Mouse (Mus musculus): ENCODE measurements around the gene Gp1ba. TPM values are rescaled to one million over a fixed set of nuclear protein-coding genes. Genes with fewer than 3 reads are reported as not detected.

Gene Gp1ba
- polyA plus RNA-seq, 1 experiment from 2014 or later, result 2.8 TPM

DNA sequence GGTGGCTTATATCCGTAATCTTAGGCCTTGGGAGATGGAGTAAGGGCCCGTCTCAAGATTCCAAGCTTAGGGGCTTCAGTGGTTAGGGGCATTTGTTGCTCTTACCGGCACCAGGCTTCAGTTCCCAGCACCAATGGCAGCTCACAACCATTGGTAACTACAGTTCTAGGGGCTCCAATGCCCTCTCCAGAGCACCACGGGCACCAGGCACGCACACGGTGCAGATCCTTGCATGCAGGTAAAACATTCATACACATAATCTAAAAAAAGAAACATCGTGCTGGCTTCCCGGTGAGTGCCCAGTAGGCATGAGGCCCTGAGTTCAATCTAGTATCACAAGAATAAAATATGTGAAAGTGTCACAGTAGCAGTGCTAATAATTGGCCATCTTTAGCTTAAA is 24.2 kb downstream of the Gp1ba start:
- ATAC-seq (ENCODE audit: low read depth), result no peak
- no peak overlapping the region for H3K4me2 ChIP-seq
- peaks cover 52% of the 10 kb centered on the region for H3K36me3 ChIP-seq
- no peak overlapping the region for H3K27ac ChIP-seq
- no peak overlapping the region for H3K9ac ChIP-seq
- no peaks in the 10 kb centered on the region for H3K9me3 ChIP-seq (replicated peaks)
- H3K27me3 ChIP-seq, result no peaks in the 10 kb centered on the region
- no peak for DNase-seq
- no peak overlapping the region for H3K4me3 ChIP-seq (replicated peaks)
- 92% methylated on average over 8 of the region's 8 CpGs for WGBS (ENCODE audit: insufficient replicate concordance)
- peaks cover 24% of the 10 kb centered on the region for H3K4me1 ChIP-seq (replicated peaks)

DNA sequence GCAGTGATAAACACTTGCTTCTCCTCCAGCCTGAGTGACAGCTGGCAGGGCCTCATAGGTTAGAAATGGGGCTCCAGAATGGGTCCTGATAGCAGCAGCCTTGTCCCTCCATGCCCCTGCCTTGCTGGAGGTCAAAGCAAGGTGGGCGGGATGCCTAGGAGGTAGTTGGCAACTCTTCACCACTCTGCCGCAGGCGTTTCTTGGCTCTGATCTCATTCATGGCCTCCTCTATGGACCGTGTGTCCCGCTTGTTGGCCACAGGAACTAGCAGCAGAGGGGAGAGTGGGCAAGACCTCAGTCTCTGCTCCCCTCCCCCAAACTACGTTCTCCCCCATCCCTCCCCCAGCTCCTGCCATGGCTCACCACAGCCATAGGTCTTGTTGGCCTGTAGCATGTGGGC is 25.0 kb downstream of the Gp1ba start:
- WGBS (ENCODE audit: insufficient replicate concordance), result 85% methylated on average over 6 of the region's 6 CpGs
- H3K4me2 ChIP-seq, result no peak overlapping the region
- peaks cover 52% of the 10 kb centered on the region for H3K36me3 ChIP-seq
- H3K4me1 ChIP-seq (replicated peaks), result peaks cover 23% of the 10 kb centered on the region
- H3K4me3 ChIP-seq (replicated peaks), result no peak overlapping the region
- no peaks in the 10 kb centered on the region for H3K9me3 ChIP-seq (replicated peaks)
- H3K27me3 ChIP-seq, result no peaks in the 10 kb centered on the region
- ATAC-seq (ENCODE audit: low read depth) (no peak), DNase-seq (no peak)
- no peak overlapping the region for H3K9ac ChIP-seq
- no peak overlapping the region for H3K27ac ChIP-seq

DNA sequence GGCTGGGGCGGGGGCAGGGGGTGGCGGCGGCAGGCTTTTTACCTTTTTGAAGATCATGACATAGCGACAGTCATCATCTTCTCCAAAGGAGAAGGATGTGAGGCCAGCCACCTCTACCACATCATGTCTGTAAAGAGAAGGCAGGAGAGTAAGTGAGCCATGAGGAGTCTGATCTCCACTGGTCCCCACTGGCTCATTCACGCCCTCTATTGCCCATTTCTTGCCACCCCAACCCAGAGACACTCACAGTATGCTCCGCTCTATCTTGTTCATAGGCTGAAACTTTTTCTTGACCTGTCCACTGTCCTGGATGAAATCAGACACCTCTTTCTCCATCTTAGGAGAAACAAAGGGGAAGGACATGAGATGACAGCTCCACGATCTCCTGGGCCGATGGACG is 25.8 kb downstream of the Gp1ba start:
- Histone ChIP-seq H3K4me2 (no peak overlapping the region), H3K9me3 (replicated peaks) (no peaks in the 10 kb centered on the region), H3K27me3 (no peaks in the 10 kb centered on the region), H3K4me3 (replicated peaks) (no peak overlapping the region), H3K36me3 (peaks cover 52% of the 10 kb centered on the region), H3K27ac (no peak overlapping the region), H3K4me1 (replicated peaks) (peaks cover 26% of the 10 kb centered on the region), H3K9ac (no peak overlapping the region)
- ATAC-seq (ENCODE audit: low read depth) (no peak), DNase-seq (no peak)
- 87% methylated on average over 9 of the region's 9 CpGs for WGBS (ENCODE audit: insufficient replicate concordance)

DNA sequence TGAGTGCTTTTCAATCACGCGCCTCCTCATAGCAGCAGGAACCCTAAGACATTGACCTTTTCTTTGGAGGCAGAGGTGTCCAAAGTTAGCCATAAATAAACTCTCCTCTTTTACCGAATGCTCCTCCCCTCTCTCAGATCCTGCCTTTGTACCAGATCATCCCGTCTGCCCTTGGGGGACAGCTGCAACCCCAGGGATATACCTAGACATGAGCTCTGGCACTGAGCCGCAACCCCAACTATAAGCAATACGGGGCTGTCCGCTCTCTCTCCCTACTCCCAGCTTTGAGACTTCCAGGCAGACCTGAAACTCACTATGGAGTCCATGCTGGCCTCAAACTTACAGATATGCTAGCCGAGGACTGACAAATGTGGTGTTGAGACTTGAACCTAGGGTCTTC is 27.8 kb downstream of the Gp1ba start:
- ATAC-seq (ENCODE audit: low read depth) (no peak), DNase-seq (no peak)
- H3K4me3 ChIP-seq (replicated peaks), result no peak overlapping the region
- no peaks in the 10 kb centered on the region for H3K9me3 ChIP-seq (replicated peaks)
- no peak overlapping the region for H3K27ac ChIP-seq
- 86% methylated on average over 8 of the region's 8 CpGs for WGBS (ENCODE audit: insufficient replicate concordance)
- peaks cover 44% of the 10 kb centered on the region for H3K4me1 ChIP-seq (replicated peaks)
- H3K9ac ChIP-seq, result no peak overlapping the region
- no peaks in the 10 kb centered on the region for H3K27me3 ChIP-seq
- H3K36me3 ChIP-seq, result peaks cover 50% of the 10 kb centered on the region
- H3K4me2 ChIP-seq, result no peak overlapping the region

DNA sequence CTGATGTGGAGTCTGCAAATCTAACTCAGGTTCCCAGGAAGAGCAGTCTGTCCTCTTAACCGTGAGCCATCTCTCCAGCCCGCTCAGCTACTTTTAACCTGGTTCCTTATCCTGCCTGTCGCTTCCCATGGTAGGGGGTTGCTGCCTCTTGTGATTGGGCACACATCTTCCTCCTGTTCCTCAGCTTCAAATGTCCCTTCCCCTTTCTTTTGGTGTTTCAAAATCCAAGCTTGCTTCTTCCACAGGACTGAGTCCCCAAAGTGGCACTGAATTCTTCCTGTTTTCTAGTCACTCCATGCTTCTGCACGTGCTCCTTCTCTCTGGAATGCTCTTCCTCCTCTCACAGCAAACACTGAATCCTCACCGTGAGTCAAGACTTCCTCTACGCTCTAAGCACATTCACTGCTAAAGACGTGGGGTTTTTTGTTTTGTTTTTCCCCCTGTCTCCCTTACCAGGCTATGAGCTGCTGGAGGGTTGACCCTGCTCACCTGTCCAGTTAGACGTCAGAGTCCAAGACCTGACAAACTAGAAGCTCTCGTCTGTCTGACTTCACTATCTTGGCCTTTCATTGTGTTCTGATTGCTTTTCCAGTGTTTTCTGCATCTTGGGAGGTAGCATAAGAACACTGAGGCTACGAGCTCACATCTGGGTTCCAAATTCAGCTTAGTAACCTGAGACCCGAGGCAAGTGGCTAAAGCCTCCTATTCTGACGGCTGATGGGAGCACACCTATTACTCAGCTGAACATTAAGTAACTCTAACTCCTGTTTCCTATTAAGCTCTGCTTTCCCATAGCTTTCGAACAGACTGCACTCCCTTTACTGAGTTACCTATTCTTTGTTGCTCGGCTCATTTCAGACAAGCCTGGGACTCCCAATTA is 28.6 kb downstream of the Gp1ba start:
- no peaks in the 10 kb centered on the region for H3K27me3 ChIP-seq
- peak overlapping the region; percentile 92 for H3K27ac ChIP-seq
- peak overlapping the region; percentile 79 for H3K4me3 ChIP-seq (replicated peaks)
- H3K9ac ChIP-seq, result peak overlapping the region; percentile 75
- no peak for DNase-seq
- peaks cover 46% of the 10 kb centered on the region for H3K4me1 ChIP-seq (replicated peaks)
- 62% methylated on average over 14 of the region's 14 CpGs for WGBS (ENCODE audit: insufficient replicate concordance)
- H3K9me3 ChIP-seq (replicated peaks), result no peaks in the 10 kb centered on the region
- H3K4me2 ChIP-seq, result peak overlapping the region; percentile 78
- no peak for ATAC-seq (ENCODE audit: low read depth)
- peaks cover 44% of the 10 kb centered on the region for H3K36me3 ChIP-seq

DNA sequence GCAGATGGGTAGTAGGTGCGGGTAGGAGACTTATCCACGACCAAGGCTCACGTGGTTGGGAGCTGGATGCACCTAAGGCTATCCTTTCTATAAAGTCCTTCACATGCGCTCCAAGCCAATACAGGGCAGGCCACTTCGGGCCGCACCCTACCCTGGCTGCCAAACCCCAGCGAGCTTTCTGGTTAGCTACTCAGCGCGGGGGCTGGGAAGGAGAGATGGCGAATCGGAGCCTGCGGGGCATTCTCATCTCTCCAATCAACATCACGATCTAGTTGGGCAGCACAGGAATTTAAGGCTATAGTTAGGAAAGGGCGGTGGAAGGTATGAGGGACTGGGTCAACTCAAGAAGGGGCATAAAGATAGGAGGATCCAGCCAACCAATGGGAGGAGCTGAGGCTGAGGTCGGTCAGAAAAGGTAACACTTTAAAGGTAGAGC is 29.4 kb downstream of the Gp1ba start:
- H3K27ac ChIP-seq, result peak overlapping the region; percentile 92
- no peak for DNase-seq

DNA sequence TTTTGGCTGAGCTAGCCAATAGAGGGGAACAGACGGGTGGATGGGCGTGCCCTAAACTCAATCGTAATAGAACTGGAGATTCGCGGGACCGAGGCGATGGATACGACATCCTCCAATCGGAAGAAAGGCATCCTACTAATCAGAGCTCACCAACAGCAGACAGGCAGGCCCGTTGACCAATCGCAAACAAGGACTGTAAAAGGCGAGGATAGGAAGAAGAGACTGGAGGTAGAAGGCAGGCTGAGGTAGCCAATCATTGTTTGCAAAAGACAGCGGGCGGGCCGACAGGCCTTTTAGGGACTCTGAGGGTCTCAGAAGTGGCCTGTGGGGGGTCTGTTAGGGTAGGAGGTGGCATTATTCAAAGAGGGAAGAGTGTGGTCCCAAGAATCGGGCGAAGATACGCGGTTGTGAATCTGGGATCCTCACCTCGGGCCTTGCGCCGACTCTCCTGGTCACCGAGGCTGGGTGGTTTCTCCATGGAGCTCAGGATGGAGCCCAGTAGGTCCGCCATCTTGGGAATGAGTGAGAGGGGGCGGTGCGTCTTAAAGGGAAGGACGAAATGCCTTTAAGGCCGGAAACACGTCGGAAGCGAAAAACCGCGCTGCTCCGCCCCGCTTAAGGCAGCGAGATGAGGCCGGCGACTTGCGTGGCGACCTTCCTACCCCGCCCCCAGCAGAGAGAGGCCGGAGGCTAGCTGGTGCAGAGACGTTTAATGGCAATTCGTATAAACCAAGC is 30.0 kb downstream of the Gp1ba start, which contains the start of gene Spag7:
TSS of gene Spag7 (minus strand) at position 646 of the 735 bp plus-strand sequence.
- no peaks in the 10 kb centered on the region for H3K27me3 ChIP-seq
- H3K4me2 ChIP-seq, result peak within 1 kb of the TSS; percentile 98
- DNase-seq, result peak; percentile 97
- ATAC-seq (ENCODE audit: low read depth), result peak; percentile 89
- H3K27ac ChIP-seq, result peak within 1 kb of the TSS; percentile 94
- H3K9ac ChIP-seq, result peak within 1 kb of the TSS; percentile 91
- H3K4me1 ChIP-seq (replicated peaks), result peaks cover 46% of the 10 kb centered on the region
- H3K4me3 ChIP-seq (replicated peaks), result peak within 1 kb of the TSS; percentile 79
- WGBS (ENCODE audit: insufficient replicate concordance), result under 1% methylated on average over 44 of the region's 44 CpGs
- no peaks in the 10 kb centered on the region for H3K9me3 ChIP-seq (replicated peaks)
- peaks cover 33% of the 10 kb centered on the region for H3K36me3 ChIP-seq

More for the DNA sequence above, 29.4 kb downstream of the Gp1ba start:
- under 1% methylated on average over 15 of the region's 15 CpGs for WGBS (ENCODE audit: insufficient replicate concordance)
- no peaks in the 10 kb centered on the region for H3K9me3 ChIP-seq (replicated peaks)
- peak overlapping the region; percentile 79 for H3K4me3 ChIP-seq (replicated peaks)
- H3K27me3 ChIP-seq, result no peaks in the 10 kb centered on the region
- H3K36me3 ChIP-seq, result peaks cover 36% of the 10 kb centered on the region
- H3K4me1 ChIP-seq (replicated peaks), result peaks cover 46% of the 10 kb centered on the region
- H3K9ac ChIP-seq, result peak overlapping the region; percentile 75
- peak; percentile 71 for ATAC-seq (ENCODE audit: low read depth)
- peak overlapping the region; percentile 78 for H3K4me2 ChIP-seq

DNA sequence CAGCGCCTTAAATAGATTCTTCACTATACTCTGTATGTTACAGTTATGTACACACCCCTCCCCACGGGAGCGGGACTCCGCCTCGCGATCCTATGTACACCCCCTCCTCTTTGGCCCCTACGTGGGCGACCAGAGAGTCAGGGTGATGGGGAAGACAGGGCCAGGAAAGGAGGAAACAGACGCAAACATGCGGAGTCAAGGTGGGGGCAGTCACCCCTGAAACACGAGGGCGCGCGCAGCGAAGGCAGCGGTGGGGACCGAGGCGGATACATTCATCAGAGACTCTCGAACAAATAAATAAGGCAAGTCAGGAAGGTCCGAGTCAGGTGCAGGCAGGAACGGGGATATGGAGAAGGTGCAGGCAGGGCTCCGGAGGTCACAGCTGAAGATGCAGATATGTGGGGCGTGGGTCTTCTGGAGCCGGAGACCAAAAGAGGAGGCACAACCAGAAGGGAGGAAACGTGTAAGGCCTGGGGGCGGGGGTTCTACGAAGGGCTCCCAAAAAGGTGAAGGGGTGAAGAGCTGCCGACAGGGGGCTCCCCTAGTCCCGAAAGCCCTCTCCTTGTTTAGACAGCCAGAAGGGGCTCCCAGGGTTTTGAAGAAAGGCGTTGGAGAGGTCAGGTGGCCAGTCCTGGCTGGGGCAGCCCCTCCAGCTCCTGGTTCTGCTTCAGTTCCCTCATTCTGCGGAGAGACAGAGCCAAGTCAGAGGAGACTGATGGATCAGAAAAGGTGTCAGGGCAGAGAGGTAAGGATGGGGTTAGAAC is 30.8 kb downstream of the Gp1ba start:
- H3K4me2 ChIP-seq, result peak overlapping the region; percentile 98
- H3K4me3 ChIP-seq (replicated peaks), result peak overlapping the region; percentile 79
- no peaks in the 10 kb centered on the region for H3K9me3 ChIP-seq (replicated peaks)
- no peaks in the 10 kb centered on the region for H3K27me3 ChIP-seq
- peak; percentile 1; the same call in 1 of the 2 replicates for ATAC-seq (ENCODE audit: low read depth)
- H3K9ac ChIP-seq, result peak overlapping the region; percentile 91
- H3K27ac ChIP-seq, result peak overlapping the region; percentile 94
- H3K36me3 ChIP-seq, result peaks cover 32% of the 10 kb centered on the region
- peaks cover 50% of the 10 kb centered on the region for H3K4me1 ChIP-seq (replicated peaks)
- peak; percentile 78 for DNase-seq
- WGBS (ENCODE audit: insufficient replicate concordance), result 2% methylated on average over 31 of the region's 31 CpGs

DNA sequence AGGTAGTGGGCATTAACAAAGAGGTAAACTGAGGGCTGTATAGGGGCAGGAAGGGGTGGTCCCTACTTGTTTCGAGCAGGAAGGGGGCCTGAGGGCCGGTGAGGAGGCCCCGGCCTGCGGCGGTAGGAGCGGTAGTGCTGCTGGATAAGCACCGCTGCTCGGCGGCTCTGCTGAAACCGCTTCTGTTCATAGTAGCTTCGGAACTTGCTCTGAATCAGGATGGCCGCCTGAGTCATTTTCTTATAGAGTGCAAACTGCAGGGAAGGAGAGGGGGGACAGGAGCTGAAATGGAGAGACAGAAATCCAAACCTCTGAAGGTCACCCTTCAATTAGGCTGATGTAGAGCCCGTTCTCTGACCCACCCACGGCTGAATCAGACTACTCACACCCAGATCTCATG is 31.6 kb downstream of the Gp1ba start:
- DNase-seq (no peak), ATAC-seq (ENCODE audit: low read depth) (no peak)
- H3K27ac ChIP-seq, result peak overlapping the region; percentile 94
- peaks cover 29% of the 10 kb centered on the region for H3K36me3 ChIP-seq
- H3K4me1 ChIP-seq (replicated peaks), result peaks cover 50% of the 10 kb centered on the region
- peak overlapping the region; percentile 98 for H3K4me2 ChIP-seq
- no peaks in the 10 kb centered on the region for H3K9me3 ChIP-seq (replicated peaks)
- H3K4me3 ChIP-seq (replicated peaks), result peak overlapping the region; percentile 79
- H3K27me3 ChIP-seq, result no peaks in the 10 kb centered on the region
- peak overlapping the region; percentile 91 for H3K9ac ChIP-seq
- 54% methylated on average over 14 of the region's 14 CpGs for WGBS (ENCODE audit: insufficient replicate concordance)

DNA sequence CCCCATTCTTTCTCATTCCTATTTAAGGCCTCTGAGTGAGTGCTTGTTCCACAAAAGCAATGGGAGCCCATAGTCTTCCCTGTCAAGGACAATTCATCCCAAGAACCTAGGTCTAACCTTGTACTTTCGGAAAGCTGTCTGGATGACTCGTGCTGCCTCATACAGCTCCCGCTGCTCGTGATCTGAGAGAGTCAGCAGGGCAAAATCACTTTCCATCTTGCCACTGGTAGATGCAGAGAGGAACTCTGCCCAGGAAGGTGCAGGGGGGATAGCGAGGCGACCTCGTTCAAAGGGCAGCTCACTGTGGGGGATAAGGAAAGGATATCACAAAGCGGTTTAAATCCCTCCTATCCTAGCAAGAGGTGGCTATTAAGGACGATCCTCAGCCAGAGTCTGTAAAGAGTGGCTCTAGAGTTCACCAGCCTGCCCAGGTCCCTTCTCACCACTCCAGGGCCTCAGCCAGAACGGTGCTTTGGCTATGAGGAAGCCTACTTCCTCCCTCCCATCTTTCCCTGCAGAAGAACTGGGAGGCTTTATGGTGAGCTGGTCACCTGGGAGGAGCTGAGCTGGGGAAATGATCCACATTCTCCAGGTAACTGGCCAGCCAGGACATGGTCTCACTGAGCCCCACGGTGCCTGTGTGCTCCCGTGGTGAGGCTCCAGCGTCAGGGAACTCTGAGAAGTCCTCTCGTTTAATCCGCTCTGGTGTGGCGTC is 32.6 kb downstream of the Gp1ba start:
- peaks cover 44% of the 10 kb centered on the region for H3K4me1 ChIP-seq (replicated peaks)
- no peaks in the 10 kb centered on the region for H3K27me3 ChIP-seq
- H3K4me3 ChIP-seq (replicated peaks), result no peak overlapping the region
- H3K4me2 ChIP-seq, result no peak overlapping the region
- peak overlapping the region; percentile 4; the same call in 1 of the 2 replicates for H3K9ac ChIP-seq
- H3K9me3 ChIP-seq (replicated peaks), result no peaks in the 10 kb centered on the region
- DNase-seq (no peak), ATAC-seq (ENCODE audit: low read depth) (no peak)
- H3K36me3 ChIP-seq, result peaks cover 30% of the 10 kb centered on the region
- no peak overlapping the region for H3K27ac ChIP-seq
- 76% methylated on average over 16 of the region's 16 CpGs for WGBS (ENCODE audit: insufficient replicate concordance)

All from liver, embryonic 13.5 days (tissue).